21 mouse cellular contexts compared by ENCODE assay signal in the genomic region with DNA sequence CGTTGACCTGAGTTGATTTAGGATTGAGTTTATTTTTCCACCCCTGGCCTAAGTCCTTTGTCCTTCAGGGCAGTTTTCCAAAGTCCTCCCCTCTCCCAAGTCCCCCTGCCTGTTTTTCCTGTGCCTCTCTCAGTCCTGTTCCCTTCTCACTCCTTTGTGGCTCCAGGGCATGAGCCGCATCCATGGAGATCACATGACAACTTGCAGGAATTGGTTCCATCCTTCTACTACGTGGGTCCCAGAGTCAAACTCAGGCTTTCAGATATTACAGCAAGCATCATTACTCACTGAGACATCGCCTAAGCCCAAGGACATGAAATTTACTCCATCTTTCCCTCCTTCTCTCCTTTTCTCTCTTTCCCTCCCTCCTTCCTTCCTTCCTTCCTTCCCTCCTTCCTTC. TPM values are rescaled to one million over a fixed set of nuclear protein-coding genes. Genes with fewer than 3 reads are reported as not detected.
A peak's percentile ranks its signal among the peaks of the same experiment; 100 is the strongest.
DNase-seq lines count a peak whose midpoint lies in the region; ATAC-seq lines count a peak whose summit lies in the region.
"Had no signal": no experiment of that assay in that cellular context is flagged by ENCODE, and none has a peak within 500 bp of the region (broad histone marks: within the 10 kb centered on the region; RNA-seq: fewer than 3 reads in every experiment).

No protein-coding gene starts in this region.

- H3K4me2 ChIP-seq in heart, embryonic 11.5 days = peak overlapping the region; percentile 66
- no peak overlapping the region for H3K4me2 ChIP-seq in liver, embryonic 15.5 days
- H3K4me2 ChIP-seq in liver, embryonic 11.5 days = no peak overlapping the region
- H3K4me2 ChIP-seq in heart, embryonic 16.5 days (ENCODE audit: low read depth, low read length) = peak overlapping the region; percentile 72
- H3K4me2 ChIP-seq: embryonic facial prominence, embryonic 15.5 days; hindbrain, embryonic 15.5 days had no signal

- H3K9me3 ChIP-seq in heart, embryonic 11.5 days (replicated peaks; ENCODE audit: control insufficient read depth, low read length) = no peaks in the 10 kb centered on the region
- H3K9me3 ChIP-seq in liver, embryonic 15.5 days (replicated peaks) = no peaks in the 10 kb centered on the region
- no peaks in the 10 kb centered on the region for H3K9me3 ChIP-seq in liver, embryonic 11.5 days (ENCODE audit: control insufficient read depth, low read length)
- no peaks in the 10 kb centered on the region for H3K9me3 ChIP-seq in heart, embryonic 16.5 days (replicated peaks; ENCODE audit: control insufficient read depth, low read length)
- H3K9me3 ChIP-seq: embryonic facial prominence, embryonic 15.5 days; forebrain, embryonic 10.5 days; G1E; hindbrain, embryonic 15.5 days had no signal

- no peak for ATAC-seq in heart, embryonic 11.5 days (replicated peaks; ENCODE audit: insufficient number of reproducible peaks, low FRiP score, low TSS enrichment)
- no peak for ATAC-seq in liver, embryonic 15.5 days (ENCODE audit: insufficient read depth)
- no peak for ATAC-seq in liver, embryonic 11.5 days (replicated peaks; ENCODE audit: low FRiP score)
- no peak for ATAC-seq in heart, embryonic 16.5 days (replicated peaks; ENCODE audit: extremely low read depth, insufficient read depth, low FRiP score)
- ATAC-seq: CD4-positive, CD25-positive, alpha-beta regulatory T cell, adult 4 months; forebrain, embryonic 14.5 days; intestine, embryonic 16.5 days had no signal

- peak overlapping the region; percentile 52 for H3K4me3 ChIP-seq in heart, embryonic 11.5 days (ENCODE audit: low read depth, low read length)
- H3K4me3 ChIP-seq in liver, embryonic 15.5 days (replicated peaks) = no peak overlapping the region
- H3K4me3 ChIP-seq in liver, embryonic 11.5 days (ENCODE audit: low read depth, low read length) = no peak overlapping the region
- peak overlapping the region; percentile 70 for H3K4me3 ChIP-seq in heart, embryonic 16.5 days (ENCODE audit: low read length)
- H3K4me3 ChIP-seq: embryonic facial prominence, embryonic 15.5 days; erythroblast, embryonic 14.5 days; forebrain, embryonic 10.5 days; gastrocnemius, adult 2 months; hindbrain, embryonic 15.5 days had no signal

- peaks cover 13% of the 10 kb centered on the region for H3K36me3 ChIP-seq in heart, embryonic 11.5 days (ENCODE audit: control insufficient read depth, insufficient read depth, low read length)
- peaks cover 40% of the 10 kb centered on the region for H3K36me3 ChIP-seq in liver, embryonic 15.5 days (replicated peaks)
- H3K36me3 ChIP-seq in liver, embryonic 11.5 days (ENCODE audit: control insufficient read depth, insufficient read depth, low read length) = no peaks in the 10 kb centered on the region
- H3K36me3 ChIP-seq in heart, embryonic 16.5 days (ENCODE audit: control insufficient read depth, insufficient read depth) = peaks cover 11% of the 10 kb centered on the region
- H3K36me3 ChIP-seq: embryonic facial prominence, embryonic 15.5 days; forebrain, embryonic 10.5 days; hindbrain, embryonic 15.5 days had no signal

- peak overlapping the region; percentile 82 for H3K9ac ChIP-seq in heart, embryonic 11.5 days (ENCODE audit: low read depth, low read length)
- H3K9ac ChIP-seq in liver, embryonic 15.5 days = no peak overlapping the region
- no peak overlapping the region for H3K9ac ChIP-seq in liver, embryonic 11.5 days (ENCODE audit: low read depth, low read length)
- H3K9ac ChIP-seq in heart, embryonic 16.5 days (ENCODE audit: low read length) = peak overlapping the region; percentile 86
- H3K9ac ChIP-seq: embryonic facial prominence, embryonic 15.5 days; hindbrain, embryonic 15.5 days had no signal

- H3K27ac ChIP-seq in heart, embryonic 11.5 days (ENCODE audit: low read depth, low read length) = 0 out of 2 replicates have a peak overlapping the region, but pooled peaks have one; percentile 35
- 0 out of 2 replicates have a peak overlapping the region, but pooled peaks have one; percentile 26 for H3K27ac ChIP-seq in liver, embryonic 15.5 days (replicated peaks)
- H3K27ac ChIP-seq in liver, embryonic 11.5 days (ENCODE audit: low read depth, low read length) = no peak overlapping the region
- H3K27ac ChIP-seq in heart, embryonic 16.5 days (ENCODE audit: low read length) = peak overlapping the region; percentile 98
- H3K27ac ChIP-seq: embryonic facial prominence, embryonic 15.5 days; forebrain, embryonic 10.5 days; gastrocnemius, adult 2 months; hindbrain, embryonic 15.5 days had no signal

- WGBS in heart, embryonic 11.5 days (ENCODE audit: insufficient replicate concordance) = 64% methylated on average over 4 of the region's 4 CpGs
- 79% methylated on average over 4 of the region's 4 CpGs for WGBS in liver, embryonic 15.5 days (ENCODE audit: insufficient replicate concordance)
- 83% methylated on average over 4 of the region's 4 CpGs for WGBS in liver, embryonic 11.5 days
- WGBS in heart, embryonic 16.5 days = 40% methylated on average over 4 of the region's 4 CpGs

- DNase-seq in heart, adult 18-20 months = no peak
- no peak for DNase-seq in liver, embryonic 11.5 days (ENCODE audit: low spot score)
- no peak for DNase-seq in B cell, adult 2 months
- DNase-seq: adrenal gland, adult 8-10 months; adrenal gland, postnatal 36 days; cerebellum, adult 2 months; cerebellum, postnatal 10 days; gastrocnemius, adult 2 months; gastrocnemius, postnatal 25 days; kidney, adult 2 months had no signal

- peaks cover 13% of the 10 kb centered on the region for H3K4me1 ChIP-seq in heart, embryonic 11.5 days (ENCODE audit: control insufficient read depth, insufficient read depth, low read length)
- H3K4me1 ChIP-seq in liver, embryonic 15.5 days (replicated peaks) = peaks cover 35% of the 10 kb centered on the region
- H3K4me1 ChIP-seq in liver, embryonic 11.5 days (replicated peaks; ENCODE audit: control insufficient read depth, insufficient read depth, low read length) = peaks cover 13% of the 10 kb centered on the region
- H3K4me1 ChIP-seq in heart, embryonic 16.5 days (ENCODE audit: control insufficient read depth, insufficient read depth, low read length) = peaks cover 24% of the 10 kb centered on the region
- H3K4me1 ChIP-seq: hindbrain, embryonic 15.5 days had no signal

- no peaks in the 10 kb centered on the region for H3K27me3 ChIP-seq in heart, embryonic 11.5 days (ENCODE audit: control insufficient read depth, insufficient read depth, low read length)
- no peaks in the 10 kb centered on the region for H3K27me3 ChIP-seq in liver, embryonic 15.5 days
- H3K27me3 ChIP-seq in liver, embryonic 11.5 days (replicated peaks; ENCODE audit: control insufficient read depth, insufficient read depth, low read length) = no peaks in the 10 kb centered on the region
- H3K27me3 ChIP-seq in heart, embryonic 16.5 days (ENCODE audit: control insufficient read depth, insufficient read depth, low read length) = no peaks in the 10 kb centered on the region
- H3K27me3 ChIP-seq: embryonic facial prominence, embryonic 15.5 days; hindbrain, embryonic 15.5 days had no signal

RNA-seq across cellular contexts. Expression of gene Mylk3, which starts 23.9 kb away (rescaled TPM):
- polyA plus RNA-seq in heart, embryonic 11.5 days (2014; fragmentation: Nextera tagmentation; extraction: Ambion mirVana) = 167 and 212 TPM in 2 replicates
- total RNA-seq in heart, adult 18-20 months (2021) = 100 to 1,000 TPM; 473 to 486 TPM
- polyA plus RNA-seq in liver, embryonic 15.5 days (2015; fragmentation: Nextera tagmentation; extraction: Ambion mirVana) = 57.2 and 68.2 TPM in 2 replicates
- 26.6 and 31.3 TPM in 2 replicates for polyA plus RNA-seq in liver, embryonic 11.5 days (2014; fragmentation: Nextera tagmentation; extraction: Ambion mirVana)
- polyA plus RNA-seq in heart, embryonic 16.5 days (2015; fragmentation: Nextera tagmentation; extraction: Ambion mirVana) = 254 and 278 TPM in 2 replicates
- polyA plus RNA-seq: CD4-positive, CD25-positive, alpha-beta regulatory T cell, adult 4 months had no signal

Comparison
In these comparisons a context has a peak if more than half of its experiments do, and no peak if none do; other contexts are left out.
1. H3K4me2 ChIP-seq: peak in heart, embryonic 11.5 days (single experiment) and heart, embryonic 16.5 days (single experiment); none in liver, embryonic 15.5 days (single experiment) and liver, embryonic 11.5 days (single experiment).
2. H3K4me3 ChIP-seq: peak in heart, embryonic 11.5 days (single experiment) and heart, embryonic 16.5 days (single experiment); none in liver, embryonic 15.5 days (single experiment) and liver, embryonic 11.5 days (single experiment).
3. H3K9ac ChIP-seq: peak in heart, embryonic 11.5 days (single experiment) and heart, embryonic 16.5 days (single experiment); none in liver, embryonic 15.5 days (single experiment) and liver, embryonic 11.5 days (single experiment).